Mouse (Mus musculus): Measurements from ENCODE around the gene Hoxa9. TPM values are rescaled to one million over a fixed set of nuclear protein-coding genes. Genes with fewer than 3 reads are reported as not detected.

Gene Hoxa9
- total and polyA plus RNA-seq, 2 experiments from 2014 or later: 0.19 TPM; not detected in 1

- H3K4me3 ChIP-seq (ENCODE audit: low read depth, low read length): no peak overlapping the region
- H3K36me3 ChIP-seq (replicated peaks; ENCODE audit: control insufficient read depth, insufficient read depth, low read length): no peaks in the 10 kb centered on the region
- H3K27ac ChIP-seq (ENCODE audit: low read depth): no peak overlapping the region
- TF ChIP-seq CTCF (IDR thresholded peaks at IDR 0.05; ENCODE audit: low read depth) (no peak), EP300 (IDR thresholded peaks at IDR 0.05; ENCODE audit: low read depth) (no peak)
- no peak overlapping the region for H3K4me2 ChIP-seq (ENCODE audit: low read depth, low read length)
- H3K27me3 ChIP-seq (ENCODE audit: control insufficient read depth, insufficient read depth, low read length): peaks cover 100% of the 10 kb centered on the region
- no peak for ATAC-seq (ENCODE audit: insufficient read depth, low read depth)
- 0 out of 2 replicates have a peak, but pooled peaks cover 7% of the 10 kb centered on the region for H3K4me1 ChIP-seq (ENCODE audit: control insufficient read depth, insufficient read depth)
- WGBS: 18% methylated on average over 8 of the region's 8 CpGs
- no peak for DNase-seq (ENCODE audit: low spot score)
- no peak overlapping the region for H3K9ac ChIP-seq (replicated peaks; ENCODE audit: low read depth, low read length)
- no peaks in the 10 kb centered on the region for H3K9me3 ChIP-seq (replicated peaks; ENCODE audit: control insufficient read depth, low read length)
Observed at GRCm38 (mm10) chr6:52189909-52190308, 41.0 kb downstream of the Hoxa9 start.

GRCm38 (mm10) chr6:52189172-52189591, 41.7 kb downstream of the Hoxa9 start:
- no peaks in the 10 kb centered on the region for H3K9me3 ChIP-seq (replicated peaks; ENCODE audit: control insufficient read depth, low read length)

GRCm38 (mm10) chr6:52186500-52186899, 44.4 kb downstream of the Hoxa9 start:
- Histone ChIP-seq H3K4me1 (ENCODE audit: control insufficient read depth, insufficient read depth) (no peaks in the 10 kb centered on the region), H3K4me3 (ENCODE audit: low read depth, low read length) (no peak overlapping the region), H3K36me3 (replicated peaks; ENCODE audit: control insufficient read depth, insufficient read depth, low read length) (no peaks in the 10 kb centered on the region), H3K9ac (replicated peaks; ENCODE audit: low read depth, low read length) (no peak overlapping the region), H3K9me3 (replicated peaks; ENCODE audit: control insufficient read depth, low read length) (no peaks in the 10 kb centered on the region), H3K27ac (ENCODE audit: low read depth) (no peak overlapping the region), H3K4me2 (ENCODE audit: low read depth, low read length) (no peak overlapping the region), H3K27me3 (ENCODE audit: control insufficient read depth, insufficient read depth, low read length) (peaks cover 100% of the 10 kb centered on the region)
- WGBS: 24% methylated on average over 1 of the region's 1 CpGs
- TF ChIP-seq EP300 (IDR thresholded peaks at IDR 0.05; ENCODE audit: low read depth) (no peak), CTCF (IDR thresholded peaks at IDR 0.05; ENCODE audit: low read depth) (no peak)
- DNase-seq (ENCODE audit: low spot score) (no peak), ATAC-seq (ENCODE audit: insufficient read depth, low read depth) (no peak)

More at GRCm38 (mm10) chr6:52189172-52189591, 41.7 kb downstream of the Hoxa9 start:
- H3K4me1 ChIP-seq (ENCODE audit: control insufficient read depth, insufficient read depth): 0 out of 2 replicates have a peak, but pooled peaks cover 7% of the 10 kb centered on the region
- H3K9ac ChIP-seq (replicated peaks; ENCODE audit: low read depth, low read length): no peak overlapping the region
- no peak overlapping the region for H3K27ac ChIP-seq (ENCODE audit: low read depth)
- ATAC-seq (ENCODE audit: insufficient read depth, low read depth) (no peak), DNase-seq (ENCODE audit: low spot score) (no peak)
- WGBS: 23% methylated on average over 5 of the region's 5 CpGs
- H3K4me2 ChIP-seq (ENCODE audit: low read depth, low read length): no peak overlapping the region
- no peak for TF ChIP-seq CTCF (IDR thresholded peaks at IDR 0.05; ENCODE audit: low read depth)
- TF ChIP-seq EP300 (IDR thresholded peaks at IDR 0.05; ENCODE audit: low read depth): no peak
- H3K4me3 ChIP-seq (ENCODE audit: low read depth, low read length): no peak overlapping the region
- no peaks in the 10 kb centered on the region for H3K36me3 ChIP-seq (replicated peaks; ENCODE audit: control insufficient read depth, insufficient read depth, low read length)
- H3K27me3 ChIP-seq (ENCODE audit: control insufficient read depth, insufficient read depth, low read length): peaks cover 100% of the 10 kb centered on the region

GRCm38 (mm10) chr6:52185834-52186233, 45.1 kb downstream of the Hoxa9 start:
- DNase-seq (ENCODE audit: low spot score) (no peak), ATAC-seq (ENCODE audit: insufficient read depth, low read depth) (no peak)
- Histone ChIP-seq H3K27ac (ENCODE audit: low read depth) (no peak overlapping the region), H3K4me1 (ENCODE audit: control insufficient read depth, insufficient read depth) (no peaks in the 10 kb centered on the region), H3K27me3 (ENCODE audit: control insufficient read depth, insufficient read depth, low read length) (peaks cover 100% of the 10 kb centered on the region), H3K36me3 (replicated peaks; ENCODE audit: control insufficient read depth, insufficient read depth, low read length) (no peaks in the 10 kb centered on the region), H3K4me2 (ENCODE audit: low read depth, low read length) (no peak overlapping the region), H3K9ac (replicated peaks; ENCODE audit: low read depth, low read length) (no peak overlapping the region), H3K9me3 (replicated peaks; ENCODE audit: control insufficient read depth, low read length) (no peaks in the 10 kb centered on the region), H3K4me3 (ENCODE audit: low read depth, low read length) (no peak overlapping the region)
- WGBS: 19% methylated on average over 3 of the region's 3 CpGs
- TF ChIP-seq CTCF (IDR thresholded peaks at IDR 0.05; ENCODE audit: low read depth) (no peak), EP300 (IDR thresholded peaks at IDR 0.05; ENCODE audit: low read depth) (no peak)

GRCm38 (mm10) chr6:52185222-52185621, 45.7 kb downstream of the Hoxa9 start:
- no peak overlapping the region for H3K4me2 ChIP-seq (ENCODE audit: low read depth, low read length)
- H3K4me1 ChIP-seq (ENCODE audit: control insufficient read depth, insufficient read depth): no peaks in the 10 kb centered on the region
- TF ChIP-seq CTCF (IDR thresholded peaks at IDR 0.05; ENCODE audit: low read depth) (no peak), EP300 (IDR thresholded peaks at IDR 0.05; ENCODE audit: low read depth) (no peak)
- 6% methylated on average over 19 of the region's 19 CpGs for WGBS
- ATAC-seq (ENCODE audit: insufficient read depth, low read depth) (no peak), DNase-seq (ENCODE audit: low spot score) (no peak)
- H3K27me3 ChIP-seq (ENCODE audit: control insufficient read depth, insufficient read depth, low read length): peaks cover 100% of the 10 kb centered on the region
- H3K36me3 ChIP-seq (replicated peaks; ENCODE audit: control insufficient read depth, insufficient read depth, low read length): no peaks in the 10 kb centered on the region
- H3K9ac ChIP-seq (replicated peaks; ENCODE audit: low read depth, low read length): no peak overlapping the region
- H3K27ac ChIP-seq (ENCODE audit: low read depth): no peak overlapping the region
- no peak overlapping the region for H3K4me3 ChIP-seq (ENCODE audit: low read depth, low read length)
- H3K9me3 ChIP-seq (replicated peaks; ENCODE audit: control insufficient read depth, low read length): no peaks in the 10 kb centered on the region

- Histone ChIP-seq H3K9ac (replicated peaks; ENCODE audit: low read depth, low read length) (no peak overlapping the region), H3K36me3 (replicated peaks; ENCODE audit: control insufficient read depth, insufficient read depth, low read length) (no peaks in the 10 kb centered on the region), H3K4me3 (ENCODE audit: low read depth, low read length) (no peak overlapping the region), H3K4me2 (ENCODE audit: low read depth, low read length) (no peak overlapping the region), H3K27ac (ENCODE audit: low read depth) (no peak overlapping the region), H3K27me3 (ENCODE audit: control insufficient read depth, insufficient read depth, low read length) (peaks cover 100% of the 10 kb centered on the region), H3K4me1 (ENCODE audit: control insufficient read depth, insufficient read depth) (no peaks in the 10 kb centered on the region), H3K9me3 (replicated peaks; ENCODE audit: control insufficient read depth, low read length) (no peaks in the 10 kb centered on the region)
- ATAC-seq (ENCODE audit: insufficient read depth, low read depth) (no peak), DNase-seq (ENCODE audit: low spot score) (no peak)
- WGBS: 6% methylated on average over 6 of the region's 6 CpGs
- no peak for TF ChIP-seq CTCF (IDR thresholded peaks at IDR 0.05; ENCODE audit: low read depth)
Observed at GRCm38 (mm10) chr6:52184668-52185067, 46.2 kb downstream of the Hoxa9 start.

Data from heart, postnatal 0 days (tissue).